Mouse (Mus musculus): ENCODE measurements around the gene Mip.
"Not testable (repeated sequence)": the region's sequence is repeated elsewhere in the genome, so short reads cannot be mapped to it uniquely, and the experiment has no call there.

Mip gene

DNA sequence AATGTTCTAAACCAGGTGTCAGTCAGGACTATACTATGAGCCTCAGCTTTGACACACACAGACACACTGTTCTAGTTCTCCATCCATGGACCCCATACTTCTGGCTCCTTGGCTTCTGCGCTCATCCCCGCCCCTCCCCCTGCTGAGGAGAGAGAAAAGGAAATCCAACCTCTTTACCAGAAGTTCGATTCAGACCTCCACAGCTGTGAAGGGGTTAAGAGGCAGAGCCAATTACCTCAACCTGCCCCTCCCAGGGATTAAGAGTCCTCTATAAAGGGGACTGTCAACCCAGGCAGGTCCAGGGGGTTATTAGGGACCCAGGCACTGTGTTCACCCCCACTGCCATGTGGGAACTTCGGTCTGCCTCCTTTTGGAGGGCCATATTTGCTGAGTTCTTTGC lies at the start of gene Mip:
TSS of gene Mip (plus strand) at position 301 of the 400 bp plus-strand sequence.
- DNase-seq (ENCODE audit: low read depth, low spot score), result no peak

DNA sequence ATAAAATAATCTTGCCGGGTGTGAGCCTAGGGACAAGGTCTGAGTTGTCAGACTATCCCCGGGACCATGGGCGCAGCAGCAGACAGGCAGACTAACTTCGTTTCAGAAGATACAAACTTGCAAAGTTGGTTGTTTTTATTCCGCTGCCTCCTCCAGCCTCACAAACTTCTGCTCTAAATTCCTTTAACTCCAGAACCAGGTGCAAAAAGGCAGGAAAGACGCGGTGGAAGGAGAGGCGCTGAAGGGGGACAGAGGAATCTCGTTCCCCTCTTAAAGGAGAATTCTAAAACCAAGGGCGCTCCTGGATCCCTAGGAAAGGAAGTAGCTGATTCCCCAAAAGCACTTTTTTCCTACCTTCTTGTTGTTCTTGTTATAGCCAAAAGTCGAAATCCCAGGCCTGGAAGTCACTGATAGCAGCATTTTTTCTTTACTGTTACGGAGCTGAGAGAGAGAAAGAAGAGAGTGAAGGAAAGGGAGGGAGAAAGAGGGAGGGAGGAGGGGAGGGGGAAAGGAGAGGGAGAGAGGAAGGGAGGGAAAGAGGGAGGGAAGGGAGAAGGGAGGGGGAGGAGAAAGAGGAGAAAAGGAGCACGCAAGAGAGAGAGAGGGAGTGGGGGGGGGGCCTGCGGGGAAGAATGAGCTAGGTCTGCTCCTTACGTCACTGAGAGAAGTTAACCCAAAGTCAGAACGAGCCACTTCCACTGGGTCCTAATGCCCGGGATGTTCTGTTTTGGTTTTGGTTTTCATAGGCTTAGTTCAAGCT lies 49.5 kb upstream of the Mip start:
- DNase-seq (ENCODE audit: low read depth, low spot score), result peak; percentile 67

DNA sequence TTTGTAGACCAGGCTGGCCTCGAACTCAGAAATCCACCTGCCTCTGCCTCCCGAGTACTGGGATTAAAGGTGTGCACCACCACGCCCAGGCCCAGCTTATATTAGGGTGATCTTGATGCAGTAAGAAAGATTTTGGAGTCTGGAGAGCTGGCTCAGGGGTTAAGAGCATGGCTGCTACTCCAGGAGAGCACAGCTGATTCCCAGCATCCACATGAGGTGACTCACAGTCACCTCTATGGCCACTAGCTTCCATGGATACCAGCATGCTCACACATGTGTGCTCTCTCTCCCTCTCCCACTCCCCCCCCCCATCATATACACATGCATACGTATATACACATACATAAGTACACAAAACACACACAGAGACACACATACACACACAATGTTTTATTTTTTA lies 48.3 kb upstream of the Mip start:
- DNase-seq (ENCODE audit: low read depth, low spot score), result no peak

DNA sequence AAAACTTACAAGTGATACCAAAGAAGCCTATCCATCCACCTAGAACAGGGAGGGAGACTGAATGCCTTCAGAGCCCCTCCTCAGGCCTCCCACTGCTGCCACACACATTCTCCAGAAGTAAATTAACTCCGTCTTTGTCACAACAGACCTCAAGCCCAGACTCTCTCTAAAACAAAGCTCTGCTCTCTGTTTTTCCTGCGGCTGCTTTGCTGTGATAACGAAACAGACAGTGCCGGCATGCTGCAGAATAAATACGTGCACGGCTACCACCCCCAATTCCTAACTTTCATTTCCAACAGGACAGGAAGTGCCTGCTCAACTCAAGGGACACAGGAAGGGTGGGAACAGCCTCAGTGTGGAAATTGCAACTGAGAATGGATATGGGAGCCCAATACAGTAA lies 45.6 kb upstream of the Mip start, which contains the start of gene Rbms2:
TSS of gene Rbms2 (minus strand) at position 309 of the 400 bp plus-strand sequence.
- DNase-seq (ENCODE audit: low read depth, low spot score), result no peak

DNA sequence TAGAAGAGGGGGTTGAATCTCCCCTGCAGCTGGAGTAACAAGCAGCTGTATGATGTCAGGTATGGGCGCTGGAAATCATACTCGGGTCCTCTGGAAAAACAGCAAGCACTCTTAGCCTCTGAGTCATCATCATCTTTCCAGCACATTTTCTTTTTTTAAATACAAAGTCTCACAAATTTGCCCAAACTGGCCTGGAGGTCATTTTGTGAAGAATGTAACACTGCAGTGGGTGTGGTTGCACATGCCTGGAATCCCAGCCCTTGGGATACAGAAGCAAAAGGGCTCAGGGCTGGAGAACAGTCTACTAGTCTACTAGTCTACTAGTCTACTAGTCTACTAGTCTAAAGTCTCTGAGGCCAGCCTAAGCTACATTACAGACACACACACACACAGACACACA lies 41.3 kb upstream of the Mip start:
- DNase-seq (ENCODE audit: low read depth, low spot score), result no peak

DNA sequence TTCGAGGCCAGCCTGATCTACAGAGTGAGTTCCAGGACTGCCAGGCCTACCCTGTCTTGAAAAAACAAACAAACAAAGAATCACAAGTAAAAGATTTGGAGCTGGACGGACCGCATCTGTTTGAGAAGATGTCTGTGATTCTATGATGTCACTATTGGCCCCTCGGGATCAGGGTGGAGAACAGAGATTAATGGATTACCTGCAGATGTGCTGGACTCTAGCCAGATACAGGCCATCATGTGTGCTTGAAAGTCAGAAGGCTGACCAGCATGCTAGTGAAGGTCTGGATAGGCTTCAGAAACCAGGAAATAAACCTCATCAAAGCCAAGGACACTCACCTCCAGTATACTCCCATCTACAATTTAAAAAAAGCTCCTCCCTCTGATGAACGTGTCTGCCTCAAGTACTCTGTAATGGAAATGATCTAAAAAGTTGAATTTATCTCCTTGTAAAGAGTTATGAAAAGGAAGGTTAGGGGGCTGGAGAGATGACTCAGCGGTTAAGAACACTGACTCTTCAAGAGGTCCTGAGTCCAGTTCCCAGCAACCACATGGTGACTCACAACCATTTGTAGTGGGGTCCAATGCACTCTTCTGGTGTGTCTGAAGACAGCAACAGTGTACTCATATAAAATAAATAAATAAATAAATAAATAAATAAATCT lies 40.2 kb upstream of the Mip start:
- DNase-seq (ENCODE audit: low read depth, low spot score), result no peak

DNA sequence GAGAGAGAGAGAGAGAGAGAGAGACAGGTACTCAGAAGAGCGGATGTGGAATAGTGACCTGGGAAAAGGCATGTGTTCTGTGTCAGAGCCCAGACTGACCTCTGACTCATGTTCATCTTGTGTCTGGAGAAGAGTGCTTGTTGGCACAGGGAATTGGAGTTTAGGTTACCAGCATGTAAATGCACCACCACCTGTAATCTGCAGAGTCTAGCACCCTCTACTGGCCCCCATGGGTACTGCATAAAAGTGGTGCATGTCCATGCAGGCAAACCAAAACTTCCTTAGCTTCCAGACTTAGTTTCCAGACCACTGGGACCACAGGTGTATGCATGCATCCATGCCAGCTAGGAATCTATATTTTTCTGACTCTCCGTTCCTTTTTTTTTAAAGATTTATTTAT lies 39.7 kb upstream of the Mip start:
- no peak for DNase-seq (ENCODE audit: low read depth, low spot score)

DNA sequence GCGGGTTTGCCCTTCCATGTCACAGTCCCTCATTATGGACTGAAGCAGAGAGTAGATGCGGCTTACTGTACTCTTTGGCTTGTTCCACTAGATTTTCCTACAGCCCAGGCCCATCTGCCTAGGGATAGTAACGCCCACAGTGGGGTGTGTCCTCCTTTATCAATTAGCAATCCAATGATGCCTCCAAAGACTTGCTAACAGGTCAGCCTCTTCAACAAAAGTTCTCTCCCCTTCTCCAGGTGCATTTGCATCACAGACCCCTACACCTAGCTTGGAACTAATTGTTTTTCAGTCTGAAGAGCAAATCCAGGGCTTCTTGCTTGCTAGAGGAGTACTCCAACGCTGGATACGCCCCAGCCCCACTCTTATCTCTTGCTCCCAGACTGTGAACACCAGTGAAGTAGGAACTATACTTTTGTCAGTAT lies 38.4 kb upstream of the Mip start:
- no peak for DNase-seq (ENCODE audit: low read depth, low spot score)

DNA sequence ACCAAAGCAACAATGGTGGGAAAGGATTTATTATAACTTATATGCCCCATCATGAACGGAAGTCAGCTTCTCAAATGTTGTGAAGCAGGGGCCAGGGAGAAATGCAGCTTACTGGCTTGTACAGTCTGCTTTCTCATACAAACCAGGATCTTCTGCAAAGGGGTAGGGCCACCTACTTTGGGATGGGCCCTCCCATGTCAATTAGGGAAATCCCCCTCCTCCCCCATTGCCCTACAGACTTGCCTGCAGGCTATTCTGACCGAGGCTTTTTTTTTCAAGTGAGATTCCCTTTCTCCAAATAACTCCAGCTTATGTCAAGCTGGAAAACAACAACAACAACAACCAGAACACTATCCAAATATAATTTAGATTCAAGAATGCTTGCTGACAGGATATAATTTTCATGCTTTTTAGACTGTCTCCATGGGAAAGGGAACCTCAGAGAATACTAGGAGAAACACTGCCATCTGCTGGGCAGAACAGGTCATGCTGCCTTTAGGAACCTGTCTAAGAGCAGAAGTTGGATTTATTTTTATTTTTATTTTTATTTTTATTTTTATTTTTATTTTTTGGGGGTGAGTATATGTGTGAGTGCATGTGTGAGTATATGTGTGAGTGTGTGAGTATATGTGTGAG lies 37.3 kb upstream of the Mip start:
- no peak for DNase-seq (ENCODE audit: low read depth, low spot score)

DNA sequence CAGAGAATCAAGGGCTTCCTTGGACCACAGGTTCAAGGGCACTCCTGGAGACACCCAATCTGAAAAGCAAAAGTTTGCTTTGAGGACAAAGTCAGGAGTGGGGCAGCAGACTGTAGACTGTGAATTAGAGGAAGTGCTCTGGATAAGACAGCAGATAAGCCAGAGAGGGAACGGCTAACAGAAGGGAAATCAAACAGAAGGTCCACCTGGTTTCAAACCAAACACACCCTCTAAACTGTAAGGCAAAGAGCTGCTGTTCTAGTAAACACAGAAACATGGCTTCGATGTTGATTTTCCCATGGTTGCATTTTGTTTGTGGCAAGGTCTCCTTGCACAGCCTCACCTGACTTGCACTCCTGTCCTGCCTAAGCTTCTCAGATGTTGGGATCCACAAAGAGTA lies 34.2 kb upstream of the Mip start:
- no peak for DNase-seq (ENCODE audit: low read depth, low spot score)

DNA sequence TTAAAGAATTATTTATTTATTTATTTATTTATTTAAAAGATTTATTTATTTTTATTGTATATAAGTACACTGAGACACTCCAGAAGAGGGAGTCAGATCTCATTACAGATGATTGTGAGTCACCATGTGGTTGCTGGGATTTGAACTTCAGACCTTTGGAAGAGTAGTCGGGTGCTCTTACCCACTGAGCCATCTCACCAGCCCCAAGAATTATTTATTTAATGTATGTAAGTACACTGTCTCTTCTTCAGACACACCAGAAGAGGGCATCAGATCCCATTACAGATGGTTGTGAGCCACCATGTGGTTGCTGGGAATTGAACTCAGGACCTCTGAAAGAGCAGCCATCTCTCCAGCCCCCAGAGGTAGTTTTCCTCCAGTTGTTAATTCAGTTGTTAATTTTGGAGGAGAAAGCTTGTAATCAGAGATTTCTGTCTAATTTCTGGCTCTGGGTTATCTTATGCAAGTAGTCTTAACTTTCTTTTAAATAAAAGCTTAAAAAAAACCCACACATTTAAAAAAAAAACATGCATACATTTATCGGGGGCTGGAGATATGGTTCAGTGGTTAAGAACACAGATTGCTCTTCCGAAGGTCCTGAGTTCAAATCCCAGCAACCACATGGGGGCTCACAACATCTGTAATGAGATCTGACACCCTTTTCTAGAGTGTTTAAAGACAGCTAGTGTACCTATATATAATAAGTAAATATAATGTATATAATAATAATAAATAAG lies 33.4 kb upstream of the Mip start:
- DNase-seq (ENCODE audit: low read depth, low spot score), result not testable (repeated sequence)

DNA sequence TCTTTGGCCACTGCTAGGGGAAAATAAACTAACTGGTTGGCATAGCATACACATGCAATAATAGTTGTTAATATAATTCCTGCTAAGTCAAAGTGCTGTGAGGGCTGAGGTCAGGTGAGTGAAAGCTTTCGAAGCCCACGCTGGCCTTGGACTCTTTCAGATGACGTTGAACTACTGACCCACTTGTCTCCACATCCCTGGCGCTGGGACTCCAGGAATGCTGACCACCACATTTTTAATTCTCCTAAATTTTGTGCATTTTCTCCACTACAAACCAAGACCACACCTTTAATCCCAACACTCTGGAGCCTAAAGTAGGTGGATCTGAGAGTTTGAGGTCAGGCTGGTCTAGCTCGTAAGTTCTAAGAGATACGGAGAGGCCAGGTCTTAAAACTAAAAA lies 32.5 kb upstream of the Mip start:
- DNase-seq (ENCODE audit: low read depth, low spot score), result no peak

DNA sequence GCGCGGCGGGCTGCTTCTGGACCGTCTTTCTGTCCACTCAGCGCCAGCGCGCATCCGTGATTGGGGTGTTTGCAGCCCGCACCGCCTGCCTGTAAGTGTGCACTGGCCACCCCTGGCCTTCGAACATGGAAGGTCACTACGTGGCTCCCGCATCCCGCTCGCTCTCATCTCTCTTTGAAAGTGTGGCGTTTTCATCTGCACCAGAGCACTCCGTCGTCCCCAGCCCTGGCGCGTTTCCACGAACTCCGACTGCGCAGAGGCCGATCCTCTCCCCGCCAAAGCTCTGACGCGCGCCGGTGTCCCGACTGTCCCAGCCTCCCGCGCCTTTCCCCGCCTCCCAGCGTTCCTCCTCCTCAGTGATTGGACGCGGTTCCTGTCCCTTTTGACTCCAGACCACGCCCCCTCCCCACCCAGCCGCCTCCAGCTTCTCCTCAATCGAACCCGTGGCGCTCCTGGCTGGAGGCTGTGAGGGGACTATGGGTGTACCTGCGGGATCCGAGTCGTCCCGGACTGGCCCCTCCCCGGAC lies 31.6 kb upstream of the Mip start, which contains the start of gene Gls2:
TSS of gene Gls2 (plus strand) at position 434 of the 527 bp plus-strand sequence.
- DNase-seq (ENCODE audit: low read depth, low spot score), result peak; percentile 82

DNA sequence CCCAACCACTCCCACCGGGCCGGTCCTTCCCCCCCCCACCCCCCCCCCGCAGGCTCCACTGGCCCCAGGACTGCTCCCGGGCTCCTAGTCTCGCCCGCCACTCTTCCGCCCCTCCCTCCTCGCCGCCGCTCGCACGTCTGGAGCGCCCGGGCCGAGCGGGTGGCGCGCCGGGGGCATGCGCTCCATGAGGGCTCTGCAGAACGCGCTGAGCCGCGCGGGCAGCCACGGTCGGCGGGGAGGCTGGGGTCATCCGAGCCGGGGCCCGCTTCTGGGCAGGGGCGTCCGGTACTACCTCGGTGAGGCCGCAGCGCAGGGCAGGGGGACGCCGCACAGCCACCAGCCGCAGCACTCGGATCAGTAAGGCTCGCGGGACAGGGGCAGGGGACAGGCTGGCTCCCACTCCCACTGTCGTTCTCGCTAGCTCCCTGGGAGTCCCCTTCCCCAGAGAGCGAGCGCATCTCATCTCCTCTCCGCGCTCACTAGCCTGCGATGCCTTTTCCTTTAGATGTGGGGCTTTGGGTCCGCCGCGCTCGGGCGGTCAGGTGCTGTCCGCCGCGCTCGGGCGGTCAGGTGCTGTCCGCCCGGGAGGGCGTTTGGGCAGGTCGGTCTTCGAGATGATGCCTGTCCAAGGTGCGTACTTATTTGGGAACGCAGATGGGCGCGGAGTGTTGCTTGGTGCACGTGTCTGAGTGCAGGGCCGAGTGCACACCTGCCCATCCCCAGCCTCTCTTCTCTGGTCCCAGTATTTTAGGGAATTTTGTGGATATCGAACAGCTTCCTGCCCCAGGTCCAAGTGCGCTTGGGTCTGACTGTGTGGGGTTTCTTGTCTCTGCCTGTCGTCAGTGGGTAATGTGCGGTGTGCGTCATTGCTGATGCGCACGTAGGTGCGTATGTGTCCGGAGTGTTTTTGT lies 30.8 kb upstream of the Mip start:
- DNase-seq (ENCODE audit: low read depth, low spot score), result no peak

DNA sequence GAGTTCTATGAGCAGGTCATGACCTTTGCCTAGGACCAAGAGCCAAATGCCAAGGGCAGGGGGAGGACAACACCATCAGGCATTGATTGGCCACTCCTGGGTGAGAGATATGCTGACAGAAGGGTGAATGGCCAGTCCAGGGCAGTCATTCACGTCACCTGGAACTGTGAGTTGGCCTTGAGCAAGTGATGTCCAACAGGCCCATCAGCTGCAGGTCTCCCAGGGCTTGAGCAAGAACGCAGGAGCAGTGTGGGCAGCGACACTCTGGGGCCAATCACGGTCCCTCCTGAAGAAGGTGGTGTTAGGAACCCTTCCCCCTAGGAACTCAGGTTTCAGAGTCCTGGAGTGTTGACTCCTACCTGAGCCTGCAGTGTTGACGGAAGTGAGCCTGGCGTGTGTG lies 23.8 kb upstream of the Mip start:
- no peak for DNase-seq (ENCODE audit: low read depth, low spot score)

DNA sequence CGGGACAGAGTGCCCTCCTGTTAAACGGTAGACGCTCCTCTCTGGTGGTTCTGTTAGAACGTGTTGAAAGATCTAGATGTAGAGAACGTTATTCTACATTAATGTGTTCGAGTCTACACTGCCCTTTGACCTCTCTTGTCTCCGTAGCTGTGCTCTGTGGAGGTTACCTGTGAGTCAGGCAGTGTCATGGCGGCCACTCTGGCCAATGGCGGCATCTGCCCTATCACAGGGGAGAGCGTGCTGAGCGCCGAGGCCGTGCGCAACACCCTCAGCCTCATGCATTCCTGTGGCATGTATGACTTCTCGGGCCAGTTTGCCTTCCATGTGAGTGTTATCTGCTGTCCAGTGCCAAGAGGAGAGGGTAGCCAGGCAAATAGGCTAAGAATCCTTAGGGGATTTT lies 20.7 kb upstream of the Mip start:
- DNase-seq (ENCODE audit: low read depth, low spot score), result no peak

DNA sequence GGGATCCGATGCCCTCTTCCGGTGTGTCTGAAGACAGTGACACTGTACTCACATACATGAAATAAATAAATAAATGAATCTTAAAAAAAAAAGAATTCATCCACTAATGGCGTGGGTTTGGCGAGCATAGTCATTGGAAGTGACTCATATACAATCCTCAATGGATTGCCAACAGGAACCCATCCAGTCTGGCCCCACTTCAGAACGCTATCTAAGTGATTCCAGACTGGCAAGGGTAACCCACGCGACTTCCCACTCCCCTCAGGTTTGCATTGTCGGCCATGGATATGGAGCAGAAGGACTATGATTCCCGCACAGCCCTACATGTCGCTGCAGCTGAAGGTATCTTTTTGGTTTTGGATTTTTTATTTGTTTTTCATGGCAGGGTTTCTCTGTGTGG lies 17.3 kb upstream of the Mip start:
- no peak for DNase-seq (ENCODE audit: low read depth, low spot score)

DNA sequence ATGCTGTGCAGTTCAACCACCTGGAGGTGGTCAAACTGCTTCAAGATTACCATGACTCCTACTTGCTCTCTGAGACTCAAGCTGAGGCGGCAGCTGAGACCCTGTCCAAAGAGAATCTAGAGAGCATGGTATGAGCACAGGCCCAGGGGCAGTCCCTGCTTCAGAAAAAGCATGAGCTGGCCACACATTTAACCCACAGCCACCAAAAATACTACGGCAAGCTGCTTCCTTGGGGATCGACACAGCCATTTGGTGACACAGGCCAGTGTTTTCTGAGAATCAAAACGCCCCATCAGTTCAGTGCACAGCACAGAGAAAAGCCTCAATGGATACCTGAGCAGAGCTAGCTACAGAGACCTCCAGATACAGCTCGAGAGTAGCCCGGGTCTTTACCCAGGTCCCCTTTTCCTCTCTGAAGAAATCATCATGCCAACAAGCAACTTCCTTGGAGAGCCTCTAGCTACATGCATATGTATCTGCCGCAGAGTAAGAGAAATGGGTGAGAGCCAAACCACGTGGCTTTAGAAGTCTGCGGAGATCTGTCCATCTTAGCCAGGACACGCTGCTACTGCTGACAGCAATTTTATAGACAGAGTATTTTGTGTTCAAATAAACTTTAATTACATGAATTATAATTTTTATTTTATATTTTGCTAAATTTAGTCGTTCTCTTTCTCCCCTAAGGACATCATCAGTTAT lies 16.2 kb upstream of the Mip start:
- DNase-seq (ENCODE audit: low read depth, low spot score), result no peak

DNA sequence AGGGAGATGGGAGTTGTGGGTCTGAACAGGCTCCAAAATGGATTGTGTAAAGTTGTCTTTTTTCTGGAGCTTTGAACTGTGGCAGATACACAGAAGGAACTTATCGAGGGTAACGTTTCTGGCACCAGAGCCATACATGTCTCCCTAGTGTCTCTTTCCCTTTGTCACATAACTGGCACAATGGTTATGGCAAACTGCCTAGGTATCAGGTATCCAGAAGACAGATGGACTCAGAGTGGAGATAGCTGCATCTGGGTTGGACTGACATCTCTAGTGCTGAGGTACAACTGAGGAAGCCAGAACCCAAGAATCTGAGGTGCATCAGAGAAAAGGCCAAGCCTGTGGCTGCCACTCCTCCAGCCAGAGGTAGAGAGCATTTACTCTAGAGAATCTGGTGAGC lies 15.5 kb upstream of the Mip start:
- no peak for DNase-seq (ENCODE audit: low read depth, low spot score)

DNA sequence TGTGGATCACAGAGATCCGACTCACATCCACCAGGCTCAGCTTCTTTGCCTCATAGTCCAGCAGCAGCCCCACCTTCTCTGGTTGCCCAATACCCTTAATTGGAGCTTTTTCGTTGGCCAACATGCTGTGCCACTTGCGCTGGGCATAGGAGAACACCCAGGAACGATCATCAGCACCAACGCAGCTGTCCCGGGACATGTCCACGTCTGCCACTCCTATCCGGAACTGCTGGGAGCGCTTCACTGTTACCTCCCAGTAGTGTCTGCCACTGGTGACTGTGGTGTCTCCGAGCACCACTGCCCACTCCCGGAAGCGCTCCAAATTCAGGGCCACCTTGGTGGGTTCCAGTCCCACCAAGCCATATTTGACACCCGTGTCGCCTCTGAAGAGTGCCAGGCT lies 14.7 kb upstream of the Mip start:
- DNase-seq (ENCODE audit: low read depth, low spot score), result no peak

Measured in brain, embryonic 18.5 days (tissue).